Mouse (Mus musculus): ENCODE data around the gene Igsf8.

GRCm38 (mm10) chr1:172247216-172247615 is 14.2 kb upstream of the Igsf8 start:
- TF ChIP-seq POLR2A (IDR thresholded peaks at IDR 0.05; ENCODE audit: control insufficient read depth, extremely low read depth, insufficient read depth, low read length, poor library complexity) (no peak), CTCF (IDR thresholded peaks at IDR 0.05; ENCODE audit: borderline replicate concordance, control insufficient read depth, extremely low read depth, insufficient read depth, low read length, poor library complexity) (no peak)
